Mouse (Mus musculus): ENCODE results near the gene Mrpl46. TPM values are rescaled to one million over a fixed set of nuclear protein-coding genes. Genes with fewer than 3 reads are reported as not detected.

Mrpl46 gene
- polyA plus RNA-seq, 1 experiment: 19.3 TPM

DNA sequence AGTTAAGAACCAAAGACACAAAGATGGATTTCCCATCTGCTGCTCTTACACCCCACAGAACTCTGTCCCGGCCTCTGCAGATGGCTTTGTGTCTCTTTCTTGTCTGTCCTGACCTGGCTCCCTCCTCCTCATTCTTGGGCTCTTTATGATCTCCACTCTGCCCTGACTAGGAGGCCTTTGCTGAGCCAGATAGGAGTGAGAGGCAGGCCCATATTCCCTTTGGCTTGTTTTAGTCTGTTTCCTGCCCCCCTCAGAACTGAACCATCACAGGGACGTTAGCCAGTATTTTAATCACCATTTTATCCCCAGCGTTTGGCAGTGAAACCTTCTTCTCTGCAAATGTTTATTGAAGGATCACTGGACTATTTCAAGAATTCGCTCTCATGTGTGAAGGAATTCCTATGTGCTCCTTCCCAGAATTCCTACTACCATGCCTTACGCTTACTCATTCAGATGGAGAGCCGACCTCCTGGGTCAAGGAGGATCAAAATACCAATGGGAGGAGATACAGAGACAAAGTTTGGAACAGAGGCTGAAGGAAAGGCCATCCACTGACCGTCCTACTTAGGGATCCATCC is 14.2 kb downstream of the Mrpl46 start:
- H3K27ac ChIP-seq (ENCODE audit: insufficient read depth, low read length): peak overlapping the region; percentile 30
- TF ChIP-seq CTCF (IDR thresholded peaks at IDR 0.05; ENCODE audit: borderline replicate concordance, insufficient read depth, low read length) (no peak), POLR2A (IDR thresholded peaks at IDR 0.05; ENCODE audit: low read depth, low read length) (no peak)
- H3K4me1 ChIP-seq (ENCODE audit: control insufficient read depth, insufficient read depth, low read length): peaks cover 7% of the 10 kb centered on the region; the same call in 1 of the 2 replicates
- no peak overlapping the region for H3K4me3 ChIP-seq (ENCODE audit: insufficient read depth, low read length)

DNA sequence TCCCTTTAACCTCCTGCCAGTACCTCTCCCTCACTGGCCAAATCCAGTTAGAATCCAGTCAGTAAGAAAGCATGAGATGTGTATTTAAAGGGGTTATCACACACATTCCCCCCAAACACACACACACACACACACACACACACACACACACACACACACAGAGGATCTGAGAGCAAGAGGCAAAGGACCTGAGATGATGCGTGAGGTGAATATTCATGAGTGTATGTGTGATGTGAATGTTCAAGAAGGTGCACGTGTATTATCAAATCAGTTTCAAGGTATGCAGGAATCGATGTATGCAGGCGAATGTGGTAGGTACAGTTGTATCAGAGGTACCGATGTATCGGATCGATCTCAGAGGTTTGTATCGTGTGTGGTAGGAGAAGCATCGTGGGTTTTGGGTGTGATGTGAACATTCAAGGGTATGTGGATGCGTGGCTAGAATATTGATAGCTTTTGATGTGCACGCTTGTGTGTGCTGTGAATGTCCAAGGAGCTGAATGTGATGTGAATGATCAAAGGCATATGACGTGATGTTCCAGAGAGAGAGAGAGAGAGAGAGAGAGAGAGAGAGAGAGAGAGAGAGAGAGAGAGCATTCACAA is 15.3 kb downstream of the Mrpl46 start:
- H3K4me1 ChIP-seq (ENCODE audit: control insufficient read depth, insufficient read depth, low read length): peaks cover 7% of the 10 kb centered on the region; the same call in 1 of the 2 replicates
- TF ChIP-seq CTCF (IDR thresholded peaks at IDR 0.05; ENCODE audit: borderline replicate concordance, insufficient read depth, low read length) (no peak), POLR2A (IDR thresholded peaks at IDR 0.05; ENCODE audit: low read depth, low read length) (no peak)
- no peak overlapping the region for H3K27ac ChIP-seq (ENCODE audit: insufficient read depth, low read length)
- no peak overlapping the region for H3K4me3 ChIP-seq (ENCODE audit: insufficient read depth, low read length)

- no peak overlapping the region for H3K4me3 ChIP-seq (ENCODE audit: insufficient read depth, low read length)
- H3K27ac ChIP-seq (ENCODE audit: insufficient read depth, low read length): no peak overlapping the region
- H3K4me1 ChIP-seq (ENCODE audit: control insufficient read depth, insufficient read depth, low read length): peaks cover 7% of the 10 kb centered on the region; the same call in 1 of the 2 replicates
- TF ChIP-seq POLR2A (IDR thresholded peaks at IDR 0.05; ENCODE audit: low read depth, low read length): no peak
- TF ChIP-seq CTCF (IDR thresholded peaks at IDR 0.05; ENCODE audit: borderline replicate concordance, insufficient read depth, low read length): peak; percentile 88
Observed at GRCm38 (mm10) chr7:78766019-78766683, 17.2 kb downstream of the Mrpl46 start.

- Histone ChIP-seq H3K27ac (ENCODE audit: insufficient read depth, low read length) (no peak overlapping the region), H3K4me3 (ENCODE audit: insufficient read depth, low read length) (no peak overlapping the region), H3K4me1 (ENCODE audit: control insufficient read depth, insufficient read depth, low read length) (peaks cover 7% of the 10 kb centered on the region; the same call in 1 of the 2 replicates)
- TF ChIP-seq POLR2A (IDR thresholded peaks at IDR 0.05; ENCODE audit: low read depth, low read length) (no peak), CTCF (IDR thresholded peaks at IDR 0.05; ENCODE audit: borderline replicate concordance, insufficient read depth, low read length) (no peak)
Observed at GRCm38 (mm10) chr7:78765215-78765631, 18.1 kb downstream of the Mrpl46 start.

GRCm38 (mm10) chr7:78763801-78764200 is 19.5 kb downstream of the Mrpl46 start:
- H3K4me3 ChIP-seq (ENCODE audit: insufficient read depth, low read length): no peak overlapping the region
- peaks cover 3% of the 10 kb centered on the region; the same call in 1 of the 2 replicates for H3K4me1 ChIP-seq (ENCODE audit: control insufficient read depth, insufficient read depth, low read length)
- TF ChIP-seq POLR2A (IDR thresholded peaks at IDR 0.05; ENCODE audit: low read depth, low read length) (no peak), CTCF (IDR thresholded peaks at IDR 0.05; ENCODE audit: borderline replicate concordance, insufficient read depth, low read length) (no peak)
- no peak overlapping the region for H3K27ac ChIP-seq (ENCODE audit: insufficient read depth, low read length)

- TF ChIP-seq POLR2A (IDR thresholded peaks at IDR 0.05; ENCODE audit: low read depth, low read length) (no peak), CTCF (IDR thresholded peaks at IDR 0.05; ENCODE audit: borderline replicate concordance, insufficient read depth, low read length) (no peak)
- Histone ChIP-seq H3K4me1 (ENCODE audit: control insufficient read depth, insufficient read depth, low read length) (no peaks in the 10 kb centered on the region), H3K4me3 (ENCODE audit: insufficient read depth, low read length) (no peak overlapping the region), H3K27ac (ENCODE audit: insufficient read depth, low read length) (no peak overlapping the region)
Observed at GRCm38 (mm10) chr7:78754458-78755000, 28.8 kb downstream of the Mrpl46 start.

DNA sequence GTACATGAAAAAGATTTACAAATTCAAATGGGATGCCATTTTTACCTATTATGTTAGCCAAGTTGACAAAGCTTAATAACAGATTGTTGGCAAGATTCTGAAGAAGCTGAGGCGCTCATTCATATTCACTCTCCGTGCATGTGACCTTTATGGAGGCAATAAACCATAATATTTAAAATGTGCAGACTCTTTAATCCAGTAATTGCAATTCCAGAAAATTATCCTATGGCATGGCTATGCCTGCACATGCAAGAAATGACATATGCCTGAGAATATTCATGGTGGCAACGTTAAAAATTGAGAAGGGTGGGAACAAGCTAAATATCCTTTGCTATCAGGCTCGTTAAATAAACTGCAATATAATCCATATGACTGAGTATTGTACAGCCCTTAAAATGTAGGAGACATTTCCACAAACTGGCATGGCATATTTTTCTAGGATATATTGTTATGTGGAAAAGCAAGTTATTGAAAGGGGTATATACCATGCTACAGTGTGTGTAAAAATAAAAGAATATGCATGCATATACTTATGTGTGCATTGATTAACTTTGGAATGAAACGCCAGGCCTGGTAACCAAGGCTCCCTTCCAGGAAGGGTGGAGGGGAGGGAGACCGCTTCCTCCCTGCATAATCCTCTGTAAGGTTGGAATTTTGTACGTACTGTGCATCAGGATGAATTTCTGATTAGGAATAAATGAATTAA is 29.4 kb downstream of the Mrpl46 start:
- Histone ChIP-seq H3K4me3 (ENCODE audit: insufficient read depth, low read length) (no peak overlapping the region), H3K27ac (ENCODE audit: insufficient read depth, low read length) (no peak overlapping the region), H3K4me1 (ENCODE audit: control insufficient read depth, insufficient read depth, low read length) (no peaks in the 10 kb centered on the region)
- no peak for TF ChIP-seq CTCF (IDR thresholded peaks at IDR 0.05; ENCODE audit: borderline replicate concordance, insufficient read depth, low read length)
- no peak for TF ChIP-seq POLR2A (IDR thresholded peaks at IDR 0.05; ENCODE audit: low read depth, low read length)

DNA sequence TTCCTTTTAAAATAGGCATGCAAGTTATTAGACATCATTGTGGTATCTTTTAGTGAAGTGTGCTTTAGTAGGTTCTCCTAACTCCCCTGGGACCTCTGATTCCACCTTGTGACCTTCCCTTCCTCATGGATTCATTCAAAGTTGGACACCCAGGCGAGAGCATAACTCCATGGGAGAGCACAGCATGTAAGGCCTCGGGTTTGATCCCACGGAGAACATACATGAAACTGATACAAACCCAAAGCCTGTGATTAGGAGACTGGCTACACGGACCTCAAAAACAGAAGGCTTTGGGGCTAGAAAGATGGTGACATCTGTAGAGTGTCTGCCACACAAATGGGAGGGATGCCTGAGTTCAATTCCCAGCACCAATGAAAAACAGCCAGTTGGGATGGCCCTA is 30.4 kb downstream of the Mrpl46 start:
- H3K4me3 ChIP-seq (ENCODE audit: insufficient read depth, low read length): no peak overlapping the region
- no peak for TF ChIP-seq CTCF (IDR thresholded peaks at IDR 0.05; ENCODE audit: borderline replicate concordance, insufficient read depth, low read length)
- no peak for TF ChIP-seq POLR2A (IDR thresholded peaks at IDR 0.05; ENCODE audit: low read depth, low read length)

DNA sequence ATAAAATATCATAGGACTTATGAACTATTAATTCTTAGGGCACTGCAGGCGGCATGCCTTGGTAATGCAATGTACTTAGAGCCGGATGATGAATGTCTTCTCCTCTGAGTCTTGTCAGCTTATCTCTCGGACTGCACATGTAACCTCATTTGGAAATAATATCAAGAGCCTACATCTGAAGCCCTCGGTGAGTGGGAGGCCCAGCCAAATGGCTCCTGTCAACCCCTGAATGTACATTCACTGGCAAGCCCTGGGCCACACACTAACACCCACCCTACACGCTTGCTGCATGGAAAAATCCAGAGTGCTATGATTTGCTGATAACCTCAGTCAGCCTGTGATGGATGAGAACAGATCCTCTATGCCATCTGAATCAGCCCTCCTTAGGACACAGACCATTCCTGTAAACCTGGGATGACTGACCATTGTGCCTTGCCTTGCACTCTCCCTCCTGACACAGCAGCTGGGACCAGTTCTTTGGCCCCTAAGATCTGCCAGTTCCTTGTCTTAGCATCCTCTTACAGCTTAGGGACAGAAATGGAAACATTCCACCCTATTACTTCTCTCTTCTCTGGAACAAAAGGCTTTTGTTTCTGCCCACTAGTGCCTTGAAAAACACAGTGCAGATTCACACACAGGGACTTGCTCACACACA is 39.5 kb downstream of the Mrpl46 start:
- no peaks in the 10 kb centered on the region for H3K4me1 ChIP-seq (ENCODE audit: control insufficient read depth, insufficient read depth, low read length)
- TF ChIP-seq POLR2A (IDR thresholded peaks at IDR 0.05; ENCODE audit: low read depth, low read length) (no peak), CTCF (IDR thresholded peaks at IDR 0.05; ENCODE audit: borderline replicate concordance, insufficient read depth, low read length) (no peak)

More for the DNA sequence above, 30.4 kb downstream of the Mrpl46 start:
- Histone ChIP-seq H3K4me1 (ENCODE audit: control insufficient read depth, insufficient read depth, low read length) (no peaks in the 10 kb centered on the region), H3K27ac (ENCODE audit: insufficient read depth, low read length) (no peak overlapping the region)

More for the DNA sequence above, 39.5 kb downstream of the Mrpl46 start:
- Histone ChIP-seq H3K27ac (ENCODE audit: insufficient read depth, low read length) (no peak overlapping the region), H3K4me3 (ENCODE audit: insufficient read depth, low read length) (no peak overlapping the region)

All from embryonic fibroblast, embryonic 13.5 days (primary cell).